ENCODE assay signal across 9 mouse cellular contexts in the genomic region with DNA sequence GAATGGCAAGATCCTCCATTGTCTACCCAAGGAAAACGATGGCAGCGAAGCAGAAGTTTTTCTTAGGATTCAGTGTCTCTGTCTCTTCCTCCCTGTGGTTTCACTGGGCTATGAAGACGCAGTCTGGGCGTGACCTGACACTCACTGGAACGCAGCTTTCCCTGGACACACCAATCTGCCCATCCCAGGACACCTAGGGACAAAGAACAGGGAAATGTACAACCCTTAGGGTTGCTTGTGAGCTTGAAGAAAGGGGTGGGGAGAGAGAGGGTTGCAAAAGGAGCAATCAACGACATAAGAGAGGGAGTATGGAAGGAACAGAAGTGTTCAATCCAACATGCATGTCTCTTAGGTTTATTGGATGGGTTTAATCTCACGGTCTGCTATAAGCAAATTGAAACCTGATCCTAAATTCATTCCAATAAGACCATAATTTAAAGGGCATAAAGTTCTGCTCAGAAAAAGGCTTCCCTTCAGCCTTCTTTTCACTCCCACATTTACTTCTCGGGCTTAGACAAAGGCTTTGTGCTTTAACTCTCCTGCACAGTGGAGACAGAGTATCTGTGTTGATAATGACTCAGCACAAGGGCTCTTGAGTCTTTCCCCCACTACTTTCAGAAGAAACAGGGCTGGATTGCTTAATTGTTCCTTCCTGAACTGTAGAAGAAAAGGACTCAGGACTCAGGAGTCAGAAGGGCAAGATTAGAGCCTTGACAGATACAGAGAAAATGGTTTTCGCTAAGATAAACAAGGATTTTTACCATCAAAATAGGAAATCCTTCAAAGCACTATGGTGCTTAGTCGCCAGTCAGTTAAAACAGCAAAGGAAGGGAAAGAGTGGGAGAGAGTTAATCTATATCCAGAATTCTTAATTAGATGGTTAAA.
DNase-seq lines count a peak whose midpoint lies in the region; ATAC-seq and TF ChIP-seq lines count a peak whose summit lies in the region.
"Had no signal": no experiment of that assay in that cellular context is flagged by ENCODE, and none has a peak within 500 bp of the region (broad histone marks: within the 10 kb centered on the region; RNA-seq: fewer than 3 reads in every experiment).

No protein-coding gene starts in this region.

- 56% methylated on average over 10 of the region's 10 CpGs for WGBS in embryonic facial prominence, embryonic 10.5 days
- WGBS in liver, embryonic 15.5 days (ENCODE audit: insufficient replicate concordance) = 18% methylated on average over 10 of the region's 10 CpGs

- no peak for DNase-seq in frontal cortex, postnatal 14 days (ENCODE audit: low spot score in 2 of 2)
- DNase-seq in embryonic facial prominence, embryonic 10.5 days (ENCODE audit: low spot score) = no peak
- DNase-seq in spleen, postnatal 4 days (ENCODE audit: low spot score in 2 of 2) = no peak
- DNase-seq in urinary bladder, postnatal 25 days (ENCODE audit: low spot score) = no peak
- DNase-seq in frontal cortex, postnatal 36 days (ENCODE audit: low spot score in 2 of 2) = no peak

- H3K36me3 ChIP-seq in C2C12 (ENCODE audit: control insufficient read depth, insufficient read depth) = no peaks in the 10 kb centered on the region
- H3K36me3 ChIP-seq in embryonic facial prominence, embryonic 10.5 days (replicated peaks) = no peaks in the 10 kb centered on the region
- no peaks in the 10 kb centered on the region for H3K36me3 ChIP-seq in liver, embryonic 15.5 days (replicated peaks)

- peak overlapping the region; percentile 25 for H3K27ac ChIP-seq in embryonic facial prominence, embryonic 10.5 days (replicated peaks)
- peak overlapping the region; percentile 67 for H3K27ac ChIP-seq in liver, embryonic 15.5 days (replicated peaks)
- H3K27ac ChIP-seq: left cerebral cortex, adult 2 months had no signal

- peak; percentile 83 for ATAC-seq in frontal cortex, adult (ENCODE audit: low TSS enrichment)
- peak; percentile 73 for ATAC-seq in liver, embryonic 15.5 days (ENCODE audit: insufficient read depth)

- no peaks in the 10 kb centered on the region for H3K27me3 ChIP-seq in C2C12 (ENCODE audit: control insufficient read depth, insufficient read depth, insufficient read length)
- no peaks in the 10 kb centered on the region for H3K27me3 ChIP-seq in embryonic facial prominence, embryonic 10.5 days (replicated peaks; ENCODE audit: low read depth, poor library complexity, severe bottlenecking)
- no peaks in the 10 kb centered on the region for H3K27me3 ChIP-seq in liver, embryonic 15.5 days

- H3K4me2 ChIP-seq in liver, embryonic 15.5 days = peak overlapping the region; percentile 45

- no peak for TF ChIP-seq CTCF in C2C12 (IDR thresholded peaks at IDR 0.05; ENCODE audit: control insufficient read depth, insufficient read depth, insufficient read length)

- no peaks in the 10 kb centered on the region for H3K9me3 ChIP-seq in embryonic facial prominence, embryonic 10.5 days
- H3K9me3 ChIP-seq in liver, embryonic 15.5 days (replicated peaks) = no peaks in the 10 kb centered on the region

- H3K79me2 ChIP-seq in C2C12 (ENCODE audit: control insufficient read depth, insufficient read depth) = no peaks in the 10 kb centered on the region

- H3ac ChIP-seq in C2C12 (ENCODE audit: control insufficient read depth, insufficient read length, low read depth) = no peak overlapping the region

- H3K79me3 ChIP-seq in C2C12 (ENCODE audit: low read depth) = no peaks in the 10 kb centered on the region

- H3K9ac ChIP-seq in liver, embryonic 15.5 days = no peak overlapping the region

- H3K4me3 ChIP-seq in C2C12 (ENCODE audit: insufficient read depth, poor library complexity, severe bottlenecking) = no peak overlapping the region
- H3K4me3 ChIP-seq in embryonic facial prominence, embryonic 10.5 days = no peak overlapping the region
- no peak overlapping the region for H3K4me3 ChIP-seq in liver, embryonic 15.5 days (replicated peaks)
- H3K4me3 ChIP-seq: left cerebral cortex, adult 2 months had no signal

- peaks cover 18% of the 10 kb centered on the region for H3K4me1 ChIP-seq in embryonic facial prominence, embryonic 10.5 days
- H3K4me1 ChIP-seq in liver, embryonic 15.5 days (replicated peaks) = peaks cover 35% of the 10 kb centered on the region

TF ChIP-seq in C2C12, 6 proteins besides CTCF, POLR2A, EP300 and RAD21:
- TF ChIP-seq MYOD1 (IDR thresholded peaks at IDR 0.05; ENCODE audit: control insufficient read depth, insufficient read length, low read depth) = no peak
- peak; percentile 87 for TF ChIP-seq CEBPB (IDR thresholded peaks at IDR 0.05; ENCODE audit: low read depth)
TF ChIP-seq in C2C12: peak in this region for 1.
